Mouse (Mus musculus): Measurements from ENCODE around the gene Gpr176. TPM values are rescaled to one million over a fixed set of nuclear protein-coding genes. Genes with fewer than 3 reads are reported as not detected.

Gpr176 gene
- total RNA-seq, 2 experiments from 2014 or later: 0.76 to 1.1 TPM

DNA sequence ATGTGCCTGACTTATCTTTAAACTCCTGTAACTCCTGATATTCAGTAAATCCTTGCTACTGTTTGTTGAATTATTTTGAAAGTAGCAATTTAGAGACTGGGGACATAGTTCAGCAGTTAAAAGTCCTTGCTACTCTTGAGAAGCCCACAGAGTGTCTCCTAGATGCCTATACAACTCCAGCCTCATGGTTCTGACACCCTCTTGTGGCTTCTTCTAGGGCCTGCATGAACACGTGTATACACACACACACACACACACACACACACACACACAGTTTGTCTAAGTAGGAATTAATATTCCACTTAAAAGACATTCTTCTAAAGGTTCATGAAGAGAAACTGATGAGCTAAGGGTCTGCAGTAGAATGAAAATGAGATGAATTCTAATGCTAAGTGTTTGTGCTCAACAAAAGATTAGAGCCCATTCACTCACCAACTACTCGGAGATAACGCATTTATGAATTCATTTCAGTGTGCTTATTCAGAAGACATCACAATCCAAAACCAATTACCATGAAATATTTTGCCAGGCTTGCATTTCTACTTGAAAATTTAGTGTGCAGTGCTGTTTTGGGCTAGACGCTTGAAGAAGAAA is 144.6 kb downstream of the Gpr176 start:
- no peak for DNase-seq

Small RNA genes within 50 kb of the gene (microRNA-seq; reads per million reads assigned to microRNA genes)
- gene Gm22800: 0 reads per million in 2 experiments

Other genes starting within 250 kb of the Gpr176 start
- gene Fsip1, start 116.5 kb downstream of the Gpr176 start, total RNA-seq (2021): under 1 TPM in 1 of 2 experiments, not detected in 1; 0.23 TPM
- gene Eif2ak4, start 15.2 kb upstream of the Gpr176 start, total RNA-seq (2021): 10 to 100 TPM; 14.1 to 14.3 TPM
- gene Srp14, start 106.3 kb upstream of the Gpr176 start, total RNA-seq (2021): 100 to 1,000 TPM; 104 to 111 TPM
- gene Bmf, start 176.3 kb upstream of the Gpr176 start, total RNA-seq (2021): 1 to 10 TPM; 4.2 to 7.6 TPM
- gene Bub1b, start 224.8 kb upstream of the Gpr176 start, total RNA-seq (2021): 10 to 100 TPM; 39.5 to 50.3 TPM

All from heart, postnatal 4 days (tissue).